Mouse (Mus musculus): ENCODE results near the gene Ptpn14. TPM values are rescaled to one million over a fixed set of nuclear protein-coding genes. Genes with fewer than 3 reads are reported as not detected.

Gene Ptpn14
- polyA plus RNA-seq, 1 experiment from 2014 or later = 16.1 TPM

- H3K4me1 ChIP-seq (ENCODE audit: insufficient read depth, low read length) = peaks cover 87% of the 10 kb centered on the region
- no peak overlapping the region for H3K9ac ChIP-seq (replicated peaks; ENCODE audit: low read length)
- H3K4me3 ChIP-seq (ENCODE audit: low read length) = no peak overlapping the region
- ATAC-seq (ENCODE audit: low FRiP score, low TSS enrichment) = peak; percentile 69
- no peak overlapping the region for H3K4me2 ChIP-seq (replicated peaks; ENCODE audit: low read depth, low read length)
- 28% methylated on average over 5 of the region's 5 CpGs for WGBS
- H3K27ac ChIP-seq (ENCODE audit: low read length) = peak overlapping the region; percentile 83
- no peaks in the 10 kb centered on the region for H3K9me3 ChIP-seq (ENCODE audit: low read length)
- no peaks in the 10 kb centered on the region for H3K36me3 ChIP-seq (ENCODE audit: insufficient read depth, low read length)
- no peaks in the 10 kb centered on the region for H3K27me3 ChIP-seq (ENCODE audit: insufficient read depth, low read length)
Measured at GRCm38 (mm10) chr1:189778343-189778742, 50.3 kb downstream of the Ptpn14 start.

GRCm38 (mm10) chr1:189779226-189779625 is 51.2 kb downstream of the Ptpn14 start:
- H3K4me1 ChIP-seq (ENCODE audit: insufficient read depth, low read length) = peaks cover 86% of the 10 kb centered on the region
- H3K4me2 ChIP-seq (replicated peaks; ENCODE audit: low read depth, low read length) = no peak overlapping the region
- H3K4me3 ChIP-seq (ENCODE audit: low read length) = no peak overlapping the region
- no peaks in the 10 kb centered on the region for H3K27me3 ChIP-seq (ENCODE audit: insufficient read depth, low read length)
- 39% methylated on average over 3 of the region's 3 CpGs for WGBS
- no peak for ATAC-seq (ENCODE audit: low FRiP score, low TSS enrichment)
- H3K27ac ChIP-seq (ENCODE audit: low read length) = peak overlapping the region; percentile 83
- H3K36me3 ChIP-seq (ENCODE audit: insufficient read depth, low read length) = no peaks in the 10 kb centered on the region
- H3K9ac ChIP-seq (replicated peaks; ENCODE audit: low read length) = no peak overlapping the region
- H3K9me3 ChIP-seq (ENCODE audit: low read length) = no peaks in the 10 kb centered on the region

GRCm38 (mm10) chr1:189781721-189782345 is 53.8 kb downstream of the Ptpn14 start:
- H3K4me2 ChIP-seq (replicated peaks; ENCODE audit: low read depth, low read length) = no peak overlapping the region
- no peak overlapping the region for H3K27ac ChIP-seq (ENCODE audit: low read length)
- H3K9me3 ChIP-seq (ENCODE audit: low read length) = no peaks in the 10 kb centered on the region
- no peak overlapping the region for H3K4me3 ChIP-seq (ENCODE audit: low read length)
- H3K36me3 ChIP-seq (ENCODE audit: insufficient read depth, low read length) = no peaks in the 10 kb centered on the region
- H3K9ac ChIP-seq (replicated peaks; ENCODE audit: low read length) = no peak overlapping the region
- no peaks in the 10 kb centered on the region for H3K27me3 ChIP-seq (ENCODE audit: insufficient read depth, low read length)
- H3K4me1 ChIP-seq (ENCODE audit: insufficient read depth, low read length) = peaks cover 96% of the 10 kb centered on the region
- ATAC-seq (ENCODE audit: low FRiP score, low TSS enrichment) = no peak
- WGBS = 51% methylated on average over 10 of the region's 10 CpGs

- no peak overlapping the region for H3K4me2 ChIP-seq (replicated peaks; ENCODE audit: low read depth, low read length)
- no peaks in the 10 kb centered on the region for H3K27me3 ChIP-seq (ENCODE audit: insufficient read depth, low read length)
- no peaks in the 10 kb centered on the region for H3K9me3 ChIP-seq (ENCODE audit: low read length)
- no peak overlapping the region for H3K27ac ChIP-seq (ENCODE audit: low read length)
- ATAC-seq (ENCODE audit: low FRiP score, low TSS enrichment) = no peak
- H3K4me1 ChIP-seq (ENCODE audit: insufficient read depth, low read length) = peaks cover 96% of the 10 kb centered on the region
- WGBS = 61% methylated on average over 6 of the region's 6 CpGs
- no peaks in the 10 kb centered on the region for H3K36me3 ChIP-seq (ENCODE audit: insufficient read depth, low read length)
- no peak overlapping the region for H3K9ac ChIP-seq (replicated peaks; ENCODE audit: low read length)
- no peak overlapping the region for H3K4me3 ChIP-seq (ENCODE audit: low read length)
Measured at GRCm38 (mm10) chr1:189782709-189783108, 54.6 kb downstream of the Ptpn14 start.

- Histone ChIP-seq H3K9ac (replicated peaks; ENCODE audit: low read length) (no peak overlapping the region), H3K4me2 (replicated peaks; ENCODE audit: low read depth, low read length) (no peak overlapping the region), H3K27ac (ENCODE audit: low read length) (peak overlapping the region; percentile 83; the same call in 1 of the 2 replicates), H3K36me3 (ENCODE audit: insufficient read depth, low read length) (0 out of 2 replicates have a peak, but pooled peaks cover 4% of the 10 kb centered on the region), H3K4me3 (ENCODE audit: low read length) (no peak overlapping the region), H3K4me1 (ENCODE audit: insufficient read depth, low read length) (peaks cover 94% of the 10 kb centered on the region), H3K9me3 (ENCODE audit: low read length) (no peaks in the 10 kb centered on the region), H3K27me3 (ENCODE audit: insufficient read depth, low read length) (no peaks in the 10 kb centered on the region)
- ATAC-seq (ENCODE audit: low FRiP score, low TSS enrichment) = no peak
- WGBS = 44% methylated on average over 7 of the region's 7 CpGs
Measured at GRCm38 (mm10) chr1:189784503-189784902, 56.4 kb downstream of the Ptpn14 start.

GRCm38 (mm10) chr1:189786707-189787485 is 58.8 kb downstream of the Ptpn14 start:
- Histone ChIP-seq H3K9me3 (ENCODE audit: low read length) (no peaks in the 10 kb centered on the region), H3K4me3 (ENCODE audit: low read length) (no peak overlapping the region), H3K4me1 (ENCODE audit: insufficient read depth, low read length) (peaks cover 95% of the 10 kb centered on the region), H3K27ac (ENCODE audit: low read length) (peak overlapping the region; percentile 83), H3K36me3 (ENCODE audit: insufficient read depth, low read length) (0 out of 2 replicates have a peak, but pooled peaks cover 4% of the 10 kb centered on the region), H3K9ac (replicated peaks; ENCODE audit: low read length) (peak overlapping the region; percentile 29), H3K27me3 (ENCODE audit: insufficient read depth, low read length) (no peaks in the 10 kb centered on the region), H3K4me2 (replicated peaks; ENCODE audit: low read depth, low read length) (0 out of 2 replicates have a peak overlapping the region, but pooled peaks have one; percentile 10)
- ATAC-seq (ENCODE audit: low FRiP score, low TSS enrichment) = no peak
- WGBS = 55% methylated on average over 26 of the region's 26 CpGs

- Histone ChIP-seq H3K9ac (replicated peaks; ENCODE audit: low read length) (no peak overlapping the region), H3K4me3 (ENCODE audit: low read length) (no peak overlapping the region), H3K4me2 (replicated peaks; ENCODE audit: low read depth, low read length) (no peak overlapping the region), H3K36me3 (ENCODE audit: insufficient read depth, low read length) (0 out of 2 replicates have a peak, but pooled peaks cover 6% of the 10 kb centered on the region), H3K4me1 (ENCODE audit: insufficient read depth, low read length) (peaks cover 94% of the 10 kb centered on the region), H3K9me3 (ENCODE audit: low read length) (no peaks in the 10 kb centered on the region), H3K27me3 (ENCODE audit: insufficient read depth, low read length) (no peaks in the 10 kb centered on the region), H3K27ac (ENCODE audit: low read length) (peak overlapping the region; percentile 96)
- 50% methylated on average over 6 of the region's 6 CpGs for WGBS
- no peak for ATAC-seq (ENCODE audit: low FRiP score, low TSS enrichment)
Measured at GRCm38 (mm10) chr1:189789545-189789944, 61.5 kb downstream of the Ptpn14 start.

GRCm38 (mm10) chr1:189790666-189791065 is 62.6 kb downstream of the Ptpn14 start:
- H3K9ac ChIP-seq (replicated peaks; ENCODE audit: low read length) = no peak overlapping the region
- WGBS = 12% methylated on average over 7 of the region's 7 CpGs
- peak; percentile 43; the same call in 1 of the 2 replicates for ATAC-seq (ENCODE audit: low FRiP score, low TSS enrichment)
- H3K36me3 ChIP-seq (ENCODE audit: insufficient read depth, low read length) = 0 out of 2 replicates have a peak, but pooled peaks cover 6% of the 10 kb centered on the region
- no peaks in the 10 kb centered on the region for H3K27me3 ChIP-seq (ENCODE audit: insufficient read depth, low read length)
- peak overlapping the region; percentile 96 for H3K27ac ChIP-seq (ENCODE audit: low read length)
- no peak overlapping the region for H3K4me2 ChIP-seq (replicated peaks; ENCODE audit: low read depth, low read length)
- no peaks in the 10 kb centered on the region for H3K9me3 ChIP-seq (ENCODE audit: low read length)
- peaks cover 88% of the 10 kb centered on the region for H3K4me1 ChIP-seq (ENCODE audit: insufficient read depth, low read length)
- no peak overlapping the region for H3K4me3 ChIP-seq (ENCODE audit: low read length)

GRCm38 (mm10) chr1:189791534-189792217 is 63.6 kb downstream of the Ptpn14 start:
- Histone ChIP-seq H3K27ac (ENCODE audit: low read length) (peak overlapping the region; percentile 96), H3K4me1 (ENCODE audit: insufficient read depth, low read length) (peaks cover 82% of the 10 kb centered on the region), H3K9ac (replicated peaks; ENCODE audit: low read length) (no peak overlapping the region), H3K9me3 (ENCODE audit: low read length) (no peaks in the 10 kb centered on the region), H3K27me3 (ENCODE audit: insufficient read depth, low read length) (no peaks in the 10 kb centered on the region), H3K4me2 (replicated peaks; ENCODE audit: low read depth, low read length) (no peak overlapping the region), H3K4me3 (ENCODE audit: low read length) (no peak overlapping the region), H3K36me3 (ENCODE audit: insufficient read depth, low read length) (0 out of 2 replicates have a peak, but pooled peaks cover 6% of the 10 kb centered on the region)
- peak; percentile 60 for ATAC-seq (ENCODE audit: low FRiP score, low TSS enrichment)
- WGBS = 54% methylated on average over 10 of the region's 10 CpGs

Data from kidney, embryonic 16.5 days (tissue).